ENCODE assay signal across 9 mouse cellular contexts in genomic region chr11:106269060-106269431, GRCm38 (mm10). TPM values are rescaled to one million over a fixed set of nuclear protein-coding genes. Genes with fewer than 3 reads are reported as not detected.
DNase-seq lines count a peak whose midpoint lies in the region; ATAC-seq lines count a peak whose summit lies in the region.
"Had no signal": no experiment of that assay in that cellular context is flagged by ENCODE, and none has a peak within 500 bp of the region (broad histone marks: within the 10 kb centered on the region; RNA-seq: fewer than 3 reads in every experiment).

No protein-coding gene starts in this region.

- peaks cover 56% of the 10 kb centered on the region for H3K4me1 ChIP-seq in hindbrain, embryonic 10.5 days (replicated peaks)
- peaks cover 53% of the 10 kb centered on the region for H3K4me1 ChIP-seq in liver, embryonic 12.5 days

- no peak for ATAC-seq in liver, embryonic 12.5 days
- no peak for ATAC-seq in megakaryocyte-erythroid progenitor cell, adult 5-6 weeks (replicated peaks; ENCODE audit: low FRiP score, low TSS enrichment, poor library complexity, severe bottlenecking)

- H3K27me3 ChIP-seq in hindbrain, embryonic 10.5 days (ENCODE audit: insufficient read depth, poor library complexity, severe bottlenecking), result no peaks in the 10 kb centered on the region
- no peaks in the 10 kb centered on the region for H3K27me3 ChIP-seq in liver, embryonic 12.5 days (replicated peaks)

- peak overlapping the region; percentile 18 for H3K4me3 ChIP-seq in hindbrain, embryonic 10.5 days
- no peak overlapping the region for H3K4me3 ChIP-seq in liver, embryonic 12.5 days

- H3K9ac ChIP-seq in liver, embryonic 12.5 days, result peak overlapping the region; percentile 20; the same call in 1 of the 2 replicates

- peak; percentile 19 to 36 for DNase-seq in lung, adult 18-20 months
- DNase-seq in lung, postnatal 25 days (ENCODE audit: low spot score), result no peak
- peak; percentile 69 to 73 for DNase-seq in cerebellum, postnatal 25 days
- peak; percentile 31 for DNase-seq in hindbrain, embryonic 10.5 days (ENCODE audit: low spot score)
- DNase-seq in skeletal muscle tissue, adult 2 months (ENCODE audit: low read depth, low spot score), result peak; percentile 30
- no peak for DNase-seq in layer of hippocampus, adult 9-10 months (ENCODE audit: low spot score)

- no peaks in the 10 kb centered on the region for H3K9me3 ChIP-seq in hindbrain, embryonic 10.5 days
- no peaks in the 10 kb centered on the region for H3K9me3 ChIP-seq in liver, embryonic 12.5 days (replicated peaks)

- H3K4me2 ChIP-seq in liver, embryonic 12.5 days, result peak overlapping the region; percentile 14; the same call in 1 of the 2 replicates

- WGBS in hindbrain, embryonic 10.5 days, result 57% methylated on average over 3 of the region's 3 CpGs
- 42% methylated on average over 3 of the region's 3 CpGs for whole genome bisulfite sequencing in liver, embryonic 12.5 days (ENCODE audit: insufficient replicate concordance)

- H3K27ac ChIP-seq in hindbrain, embryonic 10.5 days, result peak overlapping the region; percentile 84
- peak overlapping the region; percentile 42; the same call in 1 of the 2 replicates for H3K27ac ChIP-seq in liver, embryonic 12.5 days

- H3K36me3 ChIP-seq in hindbrain, embryonic 10.5 days, result peaks cover 47% of the 10 kb centered on the region
- H3K36me3 ChIP-seq in liver, embryonic 12.5 days, result peaks cover 51% of the 10 kb centered on the region

RNA-seq across cellular contexts. Expression of gene Smarcd2, which starts 3.7 kb away (rescaled TPM):
- 24.9 and 27.3 TPM in 2 replicates for polyA plus RNA-seq in hindbrain, embryonic 10.5 days (2016; fragmentation: Nextera tagmentation; extraction: Ambion mirVana)
- 52.4 and 55.2 TPM in 2 replicates for polyA plus RNA-seq in liver, embryonic 12.5 days (2016; fragmentation: Nextera tagmentation; extraction: Ambion mirVana)
- total RNA-seq in megakaryocyte-erythroid progenitor cell, adult 5-6 weeks (2014; fragmentation: Nextera tagmentation), result 93.8 and 120 TPM in 2 replicates
- 201 and 272 TPM in 2 replicates for total RNA-seq in megakaryocyte-erythroid progenitor cell, adult 5-6 weeks (2017)

RNA-seq across cellular contexts. Expression of gene Tcam1, which starts 7.4 kb away (rescaled TPM):
- polyA plus RNA-seq in hindbrain, embryonic 10.5 days (2016; fragmentation: Nextera tagmentation; extraction: Ambion mirVana), result 0.12 and 0.25 TPM in 2 replicates
- 0.57 and 0.83 TPM in 2 replicates for polyA plus RNA-seq in liver, embryonic 12.5 days (2016; fragmentation: Nextera tagmentation; extraction: Ambion mirVana)
- 1.4 and 3.5 TPM in 2 replicates for total RNA-seq in megakaryocyte-erythroid progenitor cell, adult 5-6 weeks (2014; fragmentation: Nextera tagmentation)
- total RNA-seq in megakaryocyte-erythroid progenitor cell, adult 5-6 weeks (2017), result 2.1 and 3.7 TPM in 2 replicates

RNA-seq across cellular contexts. Expression of gene Psmc5, which starts 13.1 kb away (rescaled TPM):
- 371 and 420 TPM in 2 replicates for polyA plus RNA-seq in hindbrain, embryonic 10.5 days (2016; fragmentation: Nextera tagmentation; extraction: Ambion mirVana)
- 219 and 221 TPM in 2 replicates for polyA plus RNA-seq in liver, embryonic 12.5 days (2016; fragmentation: Nextera tagmentation; extraction: Ambion mirVana)
- 126 and 145 TPM in 2 replicates for total RNA-seq in megakaryocyte-erythroid progenitor cell, adult 5-6 weeks (2014; fragmentation: Nextera tagmentation)
- 111 and 128 TPM in 2 replicates for total RNA-seq in megakaryocyte-erythroid progenitor cell, adult 5-6 weeks (2017)

RNA-seq across cellular contexts. Expression of gene Ftsj3, which starts 13.2 kb away (rescaled TPM):
- polyA plus RNA-seq in hindbrain, embryonic 10.5 days (2016; fragmentation: Nextera tagmentation; extraction: Ambion mirVana), result 52.6 and 78.7 TPM in 2 replicates
- polyA plus RNA-seq in liver, embryonic 12.5 days (2016; fragmentation: Nextera tagmentation; extraction: Ambion mirVana), result 80.9 and 83.5 TPM in 2 replicates
- 115 and 123 TPM in 2 replicates for total RNA-seq in megakaryocyte-erythroid progenitor cell, adult 5-6 weeks (2014; fragmentation: Nextera tagmentation)
- 235 and 274 TPM in 2 replicates for total RNA-seq in megakaryocyte-erythroid progenitor cell, adult 5-6 weeks (2017)

RNA-seq across cellular contexts. Expression of gene Gh, which starts 32.6 kb away (rescaled TPM):
- not detected in 2 replicates for polyA plus RNA-seq in hindbrain, embryonic 10.5 days (2016; fragmentation: Nextera tagmentation; extraction: Ambion mirVana)
- polyA plus RNA-seq in liver, embryonic 12.5 days (2016; fragmentation: Nextera tagmentation; extraction: Ambion mirVana), result not detected in 2 replicates
- not detected in 2 replicates for total RNA-seq in megakaryocyte-erythroid progenitor cell, adult 5-6 weeks (2014; fragmentation: Nextera tagmentation)
- total RNA-seq in megakaryocyte-erythroid progenitor cell, adult 5-6 weeks (2017), result not detected in 2 replicates
- total RNA-seq: common myeloid progenitor, adult 5-6 weeks had no signal

Comparison
In these comparisons a context has a peak if more than half of its experiments do, and no peak if none do; other contexts are left out.
1. DNase-seq: peak in lung, adult 18-20 months (2 of 2), cerebellum, postnatal 25 days (2 of 2), hindbrain, embryonic 10.5 days (single experiment) and skeletal muscle tissue, adult 2 months (single experiment); none in lung, postnatal 25 days (single experiment) and layer of hippocampus, adult 9-10 months (single experiment).